Mouse (Mus musculus) heart, adult 2 months (tissue): ENCODE measurements around the gene Ets1.

ENCODE experiments used
- CTCF ChIP-seq: fragments of 200-600 bp; IDR thresholded peaks from 2 replicates; pipeline ENCODE4 v1.8.1; 2022; ENCODE audit warnings: antibody characterized with exemption, mild to moderate bottlenecking, moderate library complexity
- EP300 ChIP-seq: fragments of 200-500 bp; IDR thresholded peaks from 2 replicates; pipeline ENCODE4 v1.6.1; 2011; ENCODE audit warnings: low read depth, low read length, control low read depth; ENCODE audit not compliant: insufficient read depth

DNA sequence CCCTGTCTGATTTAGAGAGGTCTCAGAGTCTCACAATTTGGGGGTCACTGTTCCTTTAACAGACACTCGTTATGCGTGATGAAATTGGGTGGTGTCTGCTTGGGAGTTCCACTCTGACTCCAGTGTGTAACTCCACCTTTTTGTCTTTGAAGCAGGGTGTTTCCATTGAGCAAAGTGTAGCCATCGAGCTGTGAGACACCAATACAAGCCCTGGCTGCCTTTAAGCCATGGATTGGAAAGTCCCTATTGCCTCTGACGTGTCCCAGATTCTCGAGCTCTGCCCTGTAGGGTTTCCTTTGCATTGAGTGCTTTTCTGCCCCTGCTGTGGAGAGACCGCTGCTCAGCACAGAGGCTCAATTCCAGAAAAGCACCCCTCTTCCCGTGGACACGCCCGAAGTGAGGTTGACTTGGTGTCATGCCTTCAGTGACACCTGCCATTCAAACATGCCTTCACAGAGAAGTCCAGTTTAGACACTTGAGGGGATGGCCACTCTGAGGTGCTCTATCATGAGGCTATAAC, 107.7 kb downstream of the Ets1 start:
- TF ChIP-seq CTCF (no peak), EP300 (no peak)
